Mouse (Mus musculus) heart, embryonic 14.5 days (tissue): ENCODE measurements around the gene Kcnk16. TPM values are rescaled to one million over a fixed set of nuclear protein-coding genes. Genes with fewer than 3 reads are reported as not detected.
A peak's percentile ranks its signal among the peaks of the same experiment; 100 is the strongest.
"Not testable (repeated sequence)": the region's sequence is repeated elsewhere in the genome, so short reads cannot be mapped to it uniquely, and the experiment has no call there.

Experiments
- ATAC-seq: fragments of 200-750 bp; cut with Nextera tagmentation; 2 replicates; pipeline ENCODE4 v1.8.0; 2017; ENCODE audit warnings: low read depth, moderate TSS enrichment; ENCODE audit not compliant: insufficient number of reproducible peaks, insufficient read depth, low FRiP score
- H3K27ac ChIP-seq, 2 experiments: fragments of 200-500 bp in 1 of 2; fragments of 300-500 bp in 1 of 2; sonication (generic) in 1 of 2; replicated peaks in 1 of 2; 2 replicates each; pipeline ENCODE4 v1.5.1; 2012 to 2014; ENCODE audit warnings: low read depth in 2 of 2, low read length in 2 of 2, control low read depth in 1 of 2, mild to moderate bottlenecking in 1 of 2, mixed read lengths in 1 of 2; ENCODE audit not compliant: control insufficient read depth in 1 of 2, insufficient read depth in 1 of 2
- H3K27me3 ChIP-seq: fragments of 300-500 bp; sonication (generic); 2 replicates; pipeline ENCODE4 v1.6.1; 2014; ENCODE audit warnings: mild to moderate bottlenecking, low read length, control low read depth; ENCODE audit not compliant: control insufficient read depth, insufficient read depth
- H3K36me3 ChIP-seq: fragments of 300-500 bp; sonication (generic); 2 replicates; pipeline ENCODE4 v1.6.1; 2014; ENCODE audit warnings: mild to moderate bottlenecking, control low read depth, low read length, mixed read lengths; ENCODE audit not compliant: control insufficient read depth, insufficient read depth
- H3K4me1 ChIP-seq, 2 experiments: fragments of 200-500 bp in 1 of 2; fragments of 300-500 bp in 1 of 2; sonication (generic) in 1 of 2; 2 replicates each; pipeline ENCODE4 v1.6.1; 2012 to 2014; ENCODE audit warnings: low read length in 2 of 2, control low read depth in 1 of 2, mixed read lengths in 1 of 2; ENCODE audit not compliant: control insufficient read depth in 2 of 2, insufficient read depth in 2 of 2
- H3K4me2 ChIP-seq: fragments of 300-500 bp; sonication (generic); 2 replicates; pipeline ENCODE4 v1.6.1; 2014; ENCODE audit warnings: mild to moderate bottlenecking, low read length
- H3K4me3 ChIP-seq, 2 experiments: fragments of 200-500 bp in 1 of 2; fragments of 300-500 bp in 1 of 2; sonication (generic) in 1 of 2; 2 replicates each; pipeline ENCODE4 v1.5.1; 2012 to 2014; ENCODE audit warnings: low read length in 2 of 2, mild to moderate bottlenecking in 2 of 2, control low read depth in 1 of 2, low read depth in 1 of 2, moderate library complexity in 1 of 2; ENCODE audit not compliant: control insufficient read depth in 1 of 2, insufficient read depth in 1 of 2
- H3K9ac ChIP-seq: fragments of 300-500 bp; sonication (generic); 2 replicates; pipeline ENCODE4 v1.6.1; 2014; ENCODE audit warnings: mild to moderate bottlenecking, low read length
- H3K9me3 ChIP-seq: fragments of 300-500 bp; sonication (generic); 2 replicates; pipeline ENCODE4 v1.6.1; 2016; ENCODE audit warnings: low read length, control low read depth; ENCODE audit not compliant: control insufficient read depth
- WGBS: fragments of 180-500 bp; shearing (Covaris S2); extraction: QIAGEN DNeasy Blood & Tissue Kit; methylation state at CpG from one replicate; pipeline ENCODE4 v1.1.7; 2014; 5-methylcytosine and 5-hydroxymethylcytosine counted together
- polyA plus RNA-seq: library from polyadenylated mRNA; unstranded; fragments of >200 nt; fragmentation: Nextera tagmentation; extraction: Ambion mirVana; gene quantifications from 2 replicates; pipeline ENCODE4 v1.2.1, GENCODE M21; 2014

Kcnk16 gene
- not detected in 2 replicates for polyA plus RNA-seq

- ATAC-seq = no peak
- no peak within 1 kb of the TSS for H3K4me2 ChIP-seq
- H3K27ac ChIP-seq = no peak within 1 kb of the TSS
- H3K27me3 ChIP-seq = no peaks in the 10 kb centered on the region
- 64% methylated on average over 6 of the region's 6 CpGs for WGBS
- no peaks in the 10 kb centered on the region for H3K9me3 ChIP-seq
- no peak within 1 kb of the TSS for H3K9ac ChIP-seq
- H3K4me3 ChIP-seq = no peak within 1 kb of the TSS
- no peaks in the 10 kb centered on the region for H3K36me3 ChIP-seq
- no peaks in the 10 kb centered on the region for H3K4me1 ChIP-seq
Measured at GRCm38 (mm10) chr14:20269082-20269809, at the start of gene Kcnk16. Gene Kcnk16 (minus strand): TSS chr14:20269199.

GRCm38 (mm10) chr14:20315137-20315536, 46.1 kb upstream of the Kcnk16 start:
- Histone ChIP-seq H3K9ac (no peak overlapping the region), H3K4me2 (no peak overlapping the region), H3K27me3 (no peaks in the 10 kb centered on the region), H3K9me3 (no peaks in the 10 kb centered on the region), H3K27ac (no peak overlapping the region), H3K36me3 (peaks cover 65% of the 10 kb centered on the region), H3K4me3 (no peak overlapping the region), H3K4me1 (no peaks in the 10 kb centered on the region)
- no peak for ATAC-seq
- WGBS = 90% methylated on average over 1 of the region's 1 CpGs

- H3K4me3 ChIP-seq, H3K9ac ChIP-seq, H3K4me1 ChIP-seq, H3K27ac ChIP-seq, ATAC-seq, H3K9me3 ChIP-seq, H3K27me3 ChIP-seq, H3K4me2 ChIP-seq: not testable (repeated sequence)
- WGBS = 65% methylated on average over 2 of the region's 2 CpGs
- H3K36me3 ChIP-seq = peaks cover 39% of the 10 kb centered on the region
Measured at GRCm38 (mm10) chr14:20305085-20305484, 36.1 kb upstream of the Kcnk16 start.

- no peak for ATAC-seq
- H3K4me2 ChIP-seq = no peak overlapping the region
Measured at GRCm38 (mm10) chr14:20298131-20298530, 29.1 kb upstream of the Kcnk16 start.

GRCm38 (mm10) chr14:20297616-20298015, 28.6 kb upstream of the Kcnk16 start:
- Histone ChIP-seq H3K4me3 (no peak overlapping the region), H3K36me3 (no peaks in the 10 kb centered on the region), H3K27me3 (no peaks in the 10 kb centered on the region), H3K9ac (no peak overlapping the region), H3K4me2 (no peak overlapping the region), H3K9me3 (no peaks in the 10 kb centered on the region), H3K27ac (no peak overlapping the region), H3K4me1 (no peaks in the 10 kb centered on the region)
- ATAC-seq = no peak
- WGBS = 84% methylated on average over 3 of the region's 3 CpGs

More at GRCm38 (mm10) chr14:20298131-20298530, 29.1 kb upstream of the Kcnk16 start:
- Histone ChIP-seq H3K27me3 (no peaks in the 10 kb centered on the region), H3K9me3 (no peaks in the 10 kb centered on the region), H3K4me3 (no peak overlapping the region), H3K27ac (no peak overlapping the region), H3K4me1 (no peaks in the 10 kb centered on the region), H3K9ac (no peak overlapping the region), H3K36me3 (no peaks in the 10 kb centered on the region)
- 77% methylated on average over 3 of the region's 3 CpGs for WGBS

GRCm38 (mm10) chr14:20294947-20295346, 25.9 kb upstream of the Kcnk16 start:
- Histone ChIP-seq H3K4me2 (peak overlapping the region; percentile 62), H3K4me1 (no peaks in the 10 kb centered on the region), H3K9ac (peak overlapping the region; percentile 70), H3K27me3 (no peaks in the 10 kb centered on the region), H3K9me3 (no peaks in the 10 kb centered on the region), H3K36me3 (no peaks in the 10 kb centered on the region), H3K4me3 (peak overlapping the region; percentile 52 to 68), H3K27ac (no peak overlapping the region)
- ATAC-seq = no peak
- 43% methylated on average over 8 of the region's 8 CpGs for WGBS

GRCm38 (mm10) chr14:20294117-20294892, 25.3 kb upstream of the Kcnk16 start, which contains the start of gene Nudt13:
Gene Nudt13 (plus strand): TSS chr14:20294697.
- Histone ChIP-seq H3K36me3 (no peaks in the 10 kb centered on the region), H3K4me1 (no peaks in the 10 kb centered on the region), H3K4me3 (peak within 1 kb of the TSS; percentile 52 to 68), H3K4me2 (peak within 1 kb of the TSS; percentile 62), H3K9ac (peak within 1 kb of the TSS; percentile 70), H3K27ac (peak within 1 kb of the TSS in 1 of 2 experiments; percentile 45; a peak in 1 of 4 replicates), H3K9me3 (no peaks in the 10 kb centered on the region), H3K27me3 (no peaks in the 10 kb centered on the region)
- WGBS = 23% methylated on average over 14 of the region's 14 CpGs
- peak; percentile 92 for ATAC-seq
